Mouse (Mus musculus): ENCODE results near the gene Paip2b. TPM values are rescaled to one million over a fixed set of nuclear protein-coding genes. Genes with fewer than 3 reads are reported as not detected.

Paip2b gene
- polyA plus RNA-seq, 1 experiment: 14.4 TPM

GRCm38 (mm10) chr6:83774781-83775563, 56.6 kb downstream of the Paip2b start:
- no peak for TF ChIP-seq REST (IDR thresholded peaks at IDR 0.05; ENCODE audit: insufficient read depth, insufficient read length)
- no peak for TF ChIP-seq USF1 (IDR thresholded peaks at IDR 0.05; ENCODE audit: low read depth)
- no peak for TF ChIP-seq POLR2AphosphoS2 (IDR thresholded peaks at IDR 0.05; ENCODE audit: insufficient read length, low read depth)
- TF ChIP-seq MYOG (IDR thresholded peaks at IDR 0.05; ENCODE audit: control insufficient read depth in 1 of 3, insufficient read depth in 1 of 3, insufficient read length in 2 of 3, low read depth in 2 of 3): no peak
- TF ChIP-seq TCF12 (IDR thresholded peaks at IDR 0.05; ENCODE audit: insufficient read depth, poor library complexity, severe bottlenecking): no peak
- TF ChIP-seq MAX (IDR thresholded peaks at IDR 0.05; ENCODE audit: low read depth): no peak
- TF ChIP-seq TCF3 (IDR thresholded peaks at IDR 0.05; ENCODE audit: insufficient read length, low read depth): no peak
- TF ChIP-seq SRF (IDR thresholded peaks at IDR 0.05; ENCODE audit: control insufficient read depth, insufficient read length, low read depth): no peak
- TF ChIP-seq E2F4 (IDR thresholded peaks at IDR 0.05; ENCODE audit: insufficient read depth): no peak
- no peak for TF ChIP-seq MYOD1 (IDR thresholded peaks at IDR 0.05; ENCODE audit: control insufficient read depth in 1 of 3, insufficient read length in 2 of 3, low read depth in 2 of 3)
- no peak for TF ChIP-seq CEBPB (IDR thresholded peaks at IDR 0.05; ENCODE audit: insufficient read depth, poor library complexity, severe bottlenecking)
- TF ChIP-seq POLR2A (IDR thresholded peaks at IDR 0.05; ENCODE audit: insufficient read length, low read depth): no peak
- no peaks in the 10 kb centered on the region for H3K27me3 ChIP-seq (ENCODE audit: control insufficient read depth, insufficient read depth, insufficient read length)
- peaks cover 8% of the 10 kb centered on the region for H3K79me2 ChIP-seq (ENCODE audit: control insufficient read depth, insufficient read depth)
- H3K36me3 ChIP-seq (ENCODE audit: control insufficient read depth, insufficient read depth): peaks cover 2% of the 10 kb centered on the region
- H3K4me2 ChIP-seq (ENCODE audit: low read depth): peak overlapping the region; percentile 81
- peak overlapping the region; percentile 42 for H3ac ChIP-seq (ENCODE audit: control insufficient read depth, insufficient read length)
- H3K4me3 ChIP-seq: peak overlapping the region; percentile 79

DNA sequence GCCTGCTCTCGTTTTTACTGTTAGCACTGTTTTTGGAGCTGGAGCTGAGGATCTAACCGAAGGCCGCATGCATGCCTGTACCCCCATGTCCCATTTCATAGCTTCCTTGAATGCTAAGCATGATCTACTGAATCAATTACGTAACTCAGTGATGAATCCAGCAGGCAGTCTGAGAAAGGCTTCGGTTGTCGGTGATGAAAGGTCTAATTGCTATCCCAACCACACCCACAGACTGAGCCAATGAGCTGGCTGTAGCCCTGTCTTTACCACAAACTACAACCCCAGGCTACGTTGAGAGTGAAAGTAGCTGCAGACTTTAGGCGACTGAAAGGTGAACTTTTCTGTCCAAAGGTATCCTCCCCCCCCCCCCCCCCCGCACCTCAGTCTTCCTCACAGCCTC, 57.4 kb downstream of the Paip2b start:
- Histone ChIP-seq H3K4me3 (peak overlapping the region; percentile 79), H3K36me3 (ENCODE audit: control insufficient read depth, insufficient read depth) (peaks cover 4% of the 10 kb centered on the region), H3K4me2 (ENCODE audit: low read depth) (peak overlapping the region; percentile 81), H3K27me3 (ENCODE audit: control insufficient read depth, insufficient read depth, insufficient read length) (no peaks in the 10 kb centered on the region), H3ac (ENCODE audit: control insufficient read depth, insufficient read length) (no peak overlapping the region), H3K79me2 (ENCODE audit: control insufficient read depth, insufficient read depth) (peaks cover 8% of the 10 kb centered on the region)
- 0 out of 2 replicates have a peak, but pooled peaks have one; percentile 20 for TF ChIP-seq CEBPB (IDR thresholded peaks at IDR 0.05; ENCODE audit: insufficient read depth, poor library complexity, severe bottlenecking)
- TF ChIP-seq MAX (IDR thresholded peaks at IDR 0.05; ENCODE audit: low read depth): no peak

DNA sequence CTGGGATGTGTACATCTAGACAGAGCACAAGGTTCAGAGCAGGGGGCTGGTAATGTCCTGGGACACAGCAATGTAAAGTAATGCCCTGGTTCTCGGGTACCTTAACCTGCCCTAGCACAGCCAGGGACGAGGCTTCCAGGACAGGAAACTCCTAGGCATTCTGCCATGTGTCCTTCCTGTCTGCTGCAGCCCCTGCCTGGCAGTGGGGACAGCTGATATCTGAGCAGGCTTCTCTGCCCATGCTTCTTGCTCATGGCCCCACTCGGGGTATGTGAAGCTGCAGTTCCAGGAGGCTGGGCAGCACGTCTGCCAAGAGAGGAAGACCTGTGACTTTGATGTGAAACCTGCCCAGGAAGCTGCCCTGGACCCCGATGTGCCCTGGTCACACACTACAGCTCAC, 63.1 kb downstream of the Paip2b start:
- TF ChIP-seq MAX (IDR thresholded peaks at IDR 0.05; ENCODE audit: low read depth) (no peak), TCF3 (IDR thresholded peaks at IDR 0.05; ENCODE audit: insufficient read length, low read depth) (no peak), CEBPB (IDR thresholded peaks at IDR 0.05; ENCODE audit: insufficient read depth, poor library complexity, severe bottlenecking) (no peak), MYOG (IDR thresholded peaks at IDR 0.05; ENCODE audit: control insufficient read depth in 1 of 3, insufficient read depth in 1 of 3, insufficient read length in 2 of 3, low read depth in 2 of 3) (no peak), E2F4 (IDR thresholded peaks at IDR 0.05; ENCODE audit: insufficient read depth) (no peak), SRF (IDR thresholded peaks at IDR 0.05; ENCODE audit: control insufficient read depth, insufficient read length, low read depth) (no peak), USF1 (IDR thresholded peaks at IDR 0.05; ENCODE audit: low read depth) (no peak), POLR2A (IDR thresholded peaks at IDR 0.05; ENCODE audit: insufficient read length, low read depth) (no peak), TCF12 (IDR thresholded peaks at IDR 0.05; ENCODE audit: insufficient read depth, poor library complexity, severe bottlenecking) (no peak), REST (IDR thresholded peaks at IDR 0.05; ENCODE audit: insufficient read depth, insufficient read length) (no peak), MYOD1 (IDR thresholded peaks at IDR 0.05; ENCODE audit: control insufficient read depth in 1 of 3, insufficient read length in 2 of 3, low read depth in 2 of 3) (no peak), POLR2AphosphoS2 (IDR thresholded peaks at IDR 0.05; ENCODE audit: insufficient read length, low read depth) (no peak)
- no peak overlapping the region for H3K4me3 ChIP-seq
- peaks cover 4% of the 10 kb centered on the region for H3K36me3 ChIP-seq (ENCODE audit: control insufficient read depth, insufficient read depth)
- peaks cover 3% of the 10 kb centered on the region for H3K79me2 ChIP-seq (ENCODE audit: control insufficient read depth, insufficient read depth)
- no peak overlapping the region for H3ac ChIP-seq (ENCODE audit: control insufficient read depth, insufficient read length)
- H3K4me2 ChIP-seq (ENCODE audit: low read depth): no peak overlapping the region
- H3K27me3 ChIP-seq (ENCODE audit: control insufficient read depth, insufficient read depth, insufficient read length): no peaks in the 10 kb centered on the region

DNA sequence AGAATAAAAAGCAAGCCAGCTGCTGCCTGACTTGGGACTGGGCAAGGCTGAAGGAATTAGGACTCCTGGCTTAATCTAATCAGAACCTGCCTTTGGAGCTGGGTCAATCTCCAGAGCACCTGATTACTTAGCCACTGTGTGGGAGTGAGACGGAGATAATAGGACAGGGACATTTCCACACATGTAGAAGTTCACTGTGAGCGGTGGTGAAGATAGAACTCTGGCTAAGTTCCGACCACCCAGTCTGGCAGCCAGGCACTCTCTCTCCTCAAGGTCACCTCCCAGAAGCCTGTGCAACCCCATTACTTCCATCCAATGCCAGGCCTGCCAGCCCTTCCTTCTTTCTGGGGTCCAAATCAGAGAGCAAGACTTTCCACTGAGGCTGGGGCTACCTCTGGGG, 64.6 kb downstream of the Paip2b start:
- Histone ChIP-seq H3K36me3 (ENCODE audit: control insufficient read depth, insufficient read depth) (peaks cover 4% of the 10 kb centered on the region), H3K79me2 (ENCODE audit: control insufficient read depth, insufficient read depth) (no peaks in the 10 kb centered on the region), H3K4me2 (ENCODE audit: low read depth) (no peak overlapping the region), H3K27me3 (ENCODE audit: control insufficient read depth, insufficient read depth, insufficient read length) (no peaks in the 10 kb centered on the region), H3K4me3 (no peak overlapping the region), H3ac (ENCODE audit: control insufficient read depth, insufficient read length) (no peak overlapping the region)
- TF ChIP-seq POLR2A (IDR thresholded peaks at IDR 0.05; ENCODE audit: insufficient read length, low read depth) (no peak), MYOG (IDR thresholded peaks at IDR 0.05; ENCODE audit: control insufficient read depth in 1 of 3, insufficient read depth in 1 of 3, insufficient read length in 2 of 3, low read depth in 2 of 3) (no peak), TCF3 (IDR thresholded peaks at IDR 0.05; ENCODE audit: insufficient read length, low read depth) (no peak), POLR2AphosphoS2 (IDR thresholded peaks at IDR 0.05; ENCODE audit: insufficient read length, low read depth) (no peak), SRF (IDR thresholded peaks at IDR 0.05; ENCODE audit: control insufficient read depth, insufficient read length, low read depth) (no peak), USF1 (IDR thresholded peaks at IDR 0.05; ENCODE audit: low read depth) (no peak), TCF12 (IDR thresholded peaks at IDR 0.05; ENCODE audit: insufficient read depth, poor library complexity, severe bottlenecking) (no peak), E2F4 (IDR thresholded peaks at IDR 0.05; ENCODE audit: insufficient read depth) (no peak), MYOD1 (IDR thresholded peaks at IDR 0.05; ENCODE audit: control insufficient read depth in 1 of 3, insufficient read length in 2 of 3, low read depth in 2 of 3) (no peak), MAX (IDR thresholded peaks at IDR 0.05; ENCODE audit: low read depth) (no peak), CEBPB (IDR thresholded peaks at IDR 0.05; ENCODE audit: insufficient read depth, poor library complexity, severe bottlenecking) (no peak), REST (IDR thresholded peaks at IDR 0.05; ENCODE audit: insufficient read depth, insufficient read length) (no peak)

All from myocyte (in vitro differentiated cells).